Mouse (Mus musculus): ENCODE data around the gene Gadl1. TPM values are rescaled to one million over a fixed set of nuclear protein-coding genes. Genes with fewer than 3 reads are reported as not detected.

Gene Gadl1
- polyA plus RNA-seq, 1 experiment: 3.6 TPM

- Histone ChIP-seq H3K4me2 (ENCODE audit: low read depth) (no peak overlapping the region), H3ac (ENCODE audit: control insufficient read depth, insufficient read length) (no peak overlapping the region), H3K79me2 (ENCODE audit: control insufficient read depth, insufficient read depth) (no peaks in the 10 kb centered on the region), H3K36me3 (ENCODE audit: control insufficient read depth, insufficient read depth) (no peaks in the 10 kb centered on the region), H3K4me3 (no peak overlapping the region), H3K27me3 (ENCODE audit: control insufficient read depth, insufficient read depth, insufficient read length) (no peaks in the 10 kb centered on the region)
- TF ChIP-seq TCF12 (IDR thresholded peaks at IDR 0.05; ENCODE audit: insufficient read depth, poor library complexity, severe bottlenecking) (no peak), TCF3 (IDR thresholded peaks at IDR 0.05; ENCODE audit: insufficient read length, low read depth) (no peak), MYOG (IDR thresholded peaks at IDR 0.05; ENCODE audit: control insufficient read depth in 1 of 3, insufficient read depth in 1 of 3, insufficient read length in 2 of 3, low read depth in 2 of 3) (no peak), CEBPB (IDR thresholded peaks at IDR 0.05; ENCODE audit: insufficient read depth, poor library complexity, severe bottlenecking) (no peak), REST (IDR thresholded peaks at IDR 0.05; ENCODE audit: insufficient read depth, insufficient read length) (no peak), POLR2AphosphoS2 (IDR thresholded peaks at IDR 0.05; ENCODE audit: insufficient read length, low read depth) (no peak), USF1 (IDR thresholded peaks at IDR 0.05; ENCODE audit: low read depth) (no peak), SRF (IDR thresholded peaks at IDR 0.05; ENCODE audit: control insufficient read depth, insufficient read length, low read depth) (no peak), MYOD1 (IDR thresholded peaks at IDR 0.05; ENCODE audit: control insufficient read depth in 1 of 3, insufficient read length in 2 of 3, low read depth in 2 of 3) (no peak), MAX (IDR thresholded peaks at IDR 0.05; ENCODE audit: low read depth) (no peak), E2F4 (IDR thresholded peaks at IDR 0.05; ENCODE audit: insufficient read depth) (no peak), POLR2A (IDR thresholded peaks at IDR 0.05; ENCODE audit: insufficient read length, low read depth) (no peak)
Observed at GRCm38 (mm10) chr9:115887571-115887970, 21.7 kb upstream of the Gadl1 start.

GRCm38 (mm10) chr9:115893131-115893530 is 16.1 kb upstream of the Gadl1 start:
- TF ChIP-seq POLR2AphosphoS2 (IDR thresholded peaks at IDR 0.05; ENCODE audit: insufficient read length, low read depth) (no peak), USF1 (IDR thresholded peaks at IDR 0.05; ENCODE audit: low read depth) (no peak), SRF (IDR thresholded peaks at IDR 0.05; ENCODE audit: control insufficient read depth, insufficient read length, low read depth) (no peak), MAX (IDR thresholded peaks at IDR 0.05; ENCODE audit: low read depth) (no peak), TCF12 (IDR thresholded peaks at IDR 0.05; ENCODE audit: insufficient read depth, poor library complexity, severe bottlenecking) (no peak), MYOG (IDR thresholded peaks at IDR 0.05; ENCODE audit: control insufficient read depth in 1 of 3, insufficient read depth in 1 of 3, insufficient read length in 2 of 3, low read depth in 2 of 3) (no peak), REST (IDR thresholded peaks at IDR 0.05; ENCODE audit: insufficient read depth, insufficient read length) (no peak), E2F4 (IDR thresholded peaks at IDR 0.05; ENCODE audit: insufficient read depth) (no peak), TCF3 (IDR thresholded peaks at IDR 0.05; ENCODE audit: insufficient read length, low read depth) (no peak), MYOD1 (IDR thresholded peaks at IDR 0.05; ENCODE audit: control insufficient read depth in 1 of 3, insufficient read length in 2 of 3, low read depth in 2 of 3) (no peak), CEBPB (IDR thresholded peaks at IDR 0.05; ENCODE audit: insufficient read depth, poor library complexity, severe bottlenecking) (no peak), POLR2A (IDR thresholded peaks at IDR 0.05; ENCODE audit: insufficient read length, low read depth) (no peak)
- Histone ChIP-seq H3K4me3 (no peak overlapping the region), H3K79me2 (ENCODE audit: control insufficient read depth, insufficient read depth) (no peaks in the 10 kb centered on the region)

GRCm38 (mm10) chr9:115893947-115894346 is 15.3 kb upstream of the Gadl1 start:
- Histone ChIP-seq H3K4me2 (ENCODE audit: low read depth) (no peak overlapping the region), H3K4me3 (no peak overlapping the region), H3ac (ENCODE audit: control insufficient read depth, insufficient read length) (no peak overlapping the region), H3K79me2 (ENCODE audit: control insufficient read depth, insufficient read depth) (no peaks in the 10 kb centered on the region), H3K27me3 (ENCODE audit: control insufficient read depth, insufficient read depth, insufficient read length) (no peaks in the 10 kb centered on the region), H3K36me3 (ENCODE audit: control insufficient read depth, insufficient read depth) (no peaks in the 10 kb centered on the region)
- TF ChIP-seq MAX (IDR thresholded peaks at IDR 0.05; ENCODE audit: low read depth): no peak
- TF ChIP-seq CEBPB (IDR thresholded peaks at IDR 0.05; ENCODE audit: insufficient read depth, poor library complexity, severe bottlenecking): no peak
- TF ChIP-seq TCF3 (IDR thresholded peaks at IDR 0.05; ENCODE audit: insufficient read length, low read depth): no peak
- TF ChIP-seq POLR2AphosphoS2 (IDR thresholded peaks at IDR 0.05; ENCODE audit: insufficient read length, low read depth): no peak
- no peak for TF ChIP-seq MYOG (IDR thresholded peaks at IDR 0.05; ENCODE audit: control insufficient read depth in 1 of 3, insufficient read depth in 1 of 3, insufficient read length in 2 of 3, low read depth in 2 of 3)
- no peak for TF ChIP-seq MYOD1 (IDR thresholded peaks at IDR 0.05; ENCODE audit: control insufficient read depth in 1 of 3, insufficient read length in 2 of 3, low read depth in 2 of 3)
- TF ChIP-seq USF1 (IDR thresholded peaks at IDR 0.05; ENCODE audit: low read depth): no peak
- TF ChIP-seq TCF12 (IDR thresholded peaks at IDR 0.05; ENCODE audit: insufficient read depth, poor library complexity, severe bottlenecking): no peak
- TF ChIP-seq POLR2A (IDR thresholded peaks at IDR 0.05; ENCODE audit: insufficient read length, low read depth): no peak
- TF ChIP-seq E2F4 (IDR thresholded peaks at IDR 0.05; ENCODE audit: insufficient read depth): no peak
- TF ChIP-seq SRF (IDR thresholded peaks at IDR 0.05; ENCODE audit: control insufficient read depth, insufficient read length, low read depth): no peak
- no peak for TF ChIP-seq REST (IDR thresholded peaks at IDR 0.05; ENCODE audit: insufficient read depth, insufficient read length)

More at GRCm38 (mm10) chr9:115893131-115893530, 16.1 kb upstream of the Gadl1 start:
- no peak overlapping the region for H3ac ChIP-seq (ENCODE audit: control insufficient read depth, insufficient read length)
- no peaks in the 10 kb centered on the region for H3K27me3 ChIP-seq (ENCODE audit: control insufficient read depth, insufficient read depth, insufficient read length)
- no peak overlapping the region for H3K4me2 ChIP-seq (ENCODE audit: low read depth)
- no peaks in the 10 kb centered on the region for H3K36me3 ChIP-seq (ENCODE audit: control insufficient read depth, insufficient read depth)

GRCm38 (mm10) chr9:115908325-115908724 is 930 bp upstream of the Gadl1 start:
- no peak overlapping the region for H3K4me2 ChIP-seq (ENCODE audit: low read depth)
- TF ChIP-seq SRF (IDR thresholded peaks at IDR 0.05; ENCODE audit: control insufficient read depth, insufficient read length, low read depth): no peak
- TF ChIP-seq TCF12 (IDR thresholded peaks at IDR 0.05; ENCODE audit: insufficient read depth, poor library complexity, severe bottlenecking): no peak
- no peak for TF ChIP-seq E2F4 (IDR thresholded peaks at IDR 0.05; ENCODE audit: insufficient read depth)
- TF ChIP-seq TCF3 (IDR thresholded peaks at IDR 0.05; ENCODE audit: insufficient read length, low read depth): no peak
- no peak for TF ChIP-seq MYOD1 (IDR thresholded peaks at IDR 0.05; ENCODE audit: control insufficient read depth in 1 of 3, insufficient read length in 2 of 3, low read depth in 2 of 3)
- no peak for TF ChIP-seq CEBPB (IDR thresholded peaks at IDR 0.05; ENCODE audit: insufficient read depth, poor library complexity, severe bottlenecking)
- no peak for TF ChIP-seq USF1 (IDR thresholded peaks at IDR 0.05; ENCODE audit: low read depth)
- no peak overlapping the region for H3K4me3 ChIP-seq
- no peaks in the 10 kb centered on the region for H3K36me3 ChIP-seq (ENCODE audit: control insufficient read depth, insufficient read depth)
- no peak overlapping the region for H3ac ChIP-seq (ENCODE audit: control insufficient read depth, insufficient read length)
- H3K27me3 ChIP-seq (ENCODE audit: control insufficient read depth, insufficient read depth, insufficient read length): no peaks in the 10 kb centered on the region
- H3K79me2 ChIP-seq (ENCODE audit: control insufficient read depth, insufficient read depth): no peaks in the 10 kb centered on the region
